Mouse (Mus musculus): Measurements from ENCODE around the gene Uqcr10.

Uqcr10 gene

GRCm38 (mm10) chr11:4671736-4672135 is 32.4 kb downstream of the Uqcr10 start:
- no peak for DNase-seq

DNA sequence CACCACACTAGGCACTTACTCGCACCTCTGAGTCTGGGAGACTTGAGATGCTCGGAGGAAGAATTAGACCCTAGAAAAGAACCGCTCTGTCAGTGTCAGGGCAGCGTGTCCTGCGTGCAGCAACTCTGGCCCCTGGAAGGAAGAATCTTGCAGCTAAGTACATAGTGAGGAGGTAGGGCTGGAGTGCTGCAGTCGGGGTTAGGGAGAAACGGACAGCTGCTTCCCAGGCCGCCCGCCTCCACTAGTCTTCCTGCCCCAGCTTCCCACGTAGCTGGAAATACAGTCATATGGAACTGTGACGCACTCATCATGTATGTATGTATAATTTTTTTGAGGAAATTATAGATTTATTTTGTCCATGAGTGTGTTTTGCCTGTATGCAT is 41.7 kb downstream of the Uqcr10 start:
- no peak for DNase-seq

- DNase-seq, result no peak
Measured at GRCm38 (mm10) chr11:4661871-4662495, 42.2 kb downstream of the Uqcr10 start.

DNA sequence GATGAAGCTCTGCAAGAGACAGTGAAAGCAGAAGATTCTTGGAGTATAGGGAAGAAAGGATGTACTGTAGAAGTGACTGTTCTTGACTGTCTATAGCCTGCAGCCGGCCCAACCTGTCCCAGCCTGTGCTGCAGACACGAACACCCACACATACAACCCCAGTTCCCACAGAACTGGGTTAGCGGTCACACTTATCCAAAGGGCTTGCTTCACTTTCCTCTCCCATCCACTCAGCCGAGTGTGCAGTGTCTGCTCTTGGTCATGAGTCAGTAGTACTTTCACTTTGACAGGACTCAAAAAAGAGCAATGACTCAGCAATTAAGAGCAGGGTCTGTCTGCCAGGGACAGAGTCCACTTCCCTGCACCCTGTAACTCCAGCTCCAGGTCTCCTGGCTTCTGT is 42.8 kb downstream of the Uqcr10 start:
- DNase-seq, result peak in 1 of 2 experiments; percentile 53

DNA sequence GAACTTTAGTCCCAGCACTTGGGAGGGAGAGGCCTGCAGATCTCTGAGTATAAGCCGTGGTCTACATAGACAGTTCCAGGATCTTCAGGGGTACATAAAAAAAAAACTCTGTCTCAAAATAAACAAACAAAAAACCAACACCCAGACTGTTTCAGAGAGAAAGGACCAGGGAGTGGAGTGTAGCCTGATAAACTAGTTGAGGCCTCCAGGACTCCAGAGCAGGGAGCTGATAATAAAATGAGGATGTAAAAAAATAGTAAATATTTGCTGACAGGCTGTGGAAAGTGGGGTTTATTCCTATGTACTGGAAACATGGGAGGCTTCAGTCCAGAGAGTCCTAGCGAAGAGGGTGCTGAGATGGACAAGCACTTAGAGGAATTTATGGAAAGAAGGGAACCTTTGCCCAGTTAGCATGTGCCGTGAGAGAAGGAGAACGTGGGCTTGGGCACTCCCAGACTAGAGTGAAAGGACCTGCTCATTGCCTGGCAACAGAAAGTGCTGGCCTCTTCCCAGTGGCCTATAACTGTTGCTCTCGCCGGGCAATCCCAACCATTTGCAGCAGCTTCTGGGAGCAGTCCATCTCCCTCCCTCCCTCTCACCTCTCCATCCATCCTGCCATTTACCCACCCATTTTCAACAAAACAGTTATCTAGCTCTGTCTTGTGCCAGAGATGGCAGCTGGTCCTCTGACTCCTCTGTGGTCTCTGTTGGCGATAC is 43.7 kb downstream of the Uqcr10 start:
- DNase-seq, result no peak

DNA sequence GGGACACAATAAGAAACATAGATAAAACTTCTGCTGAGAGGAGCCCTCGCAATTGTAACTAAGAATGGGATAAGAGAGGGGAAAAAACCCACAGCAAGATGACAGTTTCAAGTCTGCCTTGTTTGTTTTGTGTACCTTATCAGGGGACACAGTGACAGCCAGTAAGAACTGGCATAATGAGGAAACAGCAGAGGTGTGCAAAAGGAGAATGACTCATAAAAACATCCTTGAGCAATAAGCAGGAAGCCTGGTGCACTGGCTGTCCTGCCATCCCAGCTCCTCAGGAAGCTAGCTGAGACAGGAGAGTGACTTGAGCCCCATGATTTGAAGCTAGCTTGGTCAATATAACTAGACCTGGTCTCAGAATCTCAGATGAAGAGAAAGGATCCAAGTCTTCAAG is 44.3 kb downstream of the Uqcr10 start:
- DNase-seq, result no peak
